8 mouse cellular contexts compared by ENCODE assay signal in genomic region chr11:121548996-121549842, GRCm38 (mm10). TPM values are rescaled to one million over a fixed set of nuclear protein-coding genes. Genes with fewer than 3 reads are reported as not detected.
DNase-seq lines count a peak whose midpoint lies in the region; ATAC-seq and TF ChIP-seq lines count a peak whose summit lies in the region.

No protein-coding gene starts in this region.

- no peaks in the 10 kb centered on the region for H3K27me3 ChIP-seq in lung, embryonic 15.5 days
- no peaks in the 10 kb centered on the region for H3K27me3 ChIP-seq in intestine, postnatal 0 days (replicated peaks; ENCODE audit: control insufficient read depth, insufficient read depth, low read length)
- no peaks in the 10 kb centered on the region for H3K27me3 ChIP-seq in liver, embryonic 13.5 days

- no peak overlapping the region for H3K4me3 ChIP-seq in lung, embryonic 15.5 days
- H3K4me3 ChIP-seq in intestine, postnatal 0 days (ENCODE audit: low read depth, low read length) = no peak overlapping the region
- no peak overlapping the region for H3K4me3 ChIP-seq in liver, embryonic 13.5 days (replicated peaks)
- H3K4me3 ChIP-seq in lung, adult 2 months (replicated peaks; ENCODE audit: extremely low read depth, low read depth, low read length) = no peak overlapping the region

- TF ChIP-seq POLR2A in lung, adult 2 months (IDR thresholded peaks at IDR 0.05; ENCODE audit: borderline replicate concordance, extremely low read depth, low read depth, low read length) = no peak

- peak overlapping the region; percentile 72 for H3K27ac ChIP-seq in lung, embryonic 15.5 days
- H3K27ac ChIP-seq in intestine, postnatal 0 days (ENCODE audit: low read depth, low read length) = peak overlapping the region; percentile 71
- H3K27ac ChIP-seq in liver, embryonic 13.5 days = peak overlapping the region; percentile 97

- H3K9ac ChIP-seq in lung, embryonic 15.5 days = no peak overlapping the region
- no peak overlapping the region for H3K9ac ChIP-seq in intestine, postnatal 0 days (ENCODE audit: low read depth, low read length)
- peak overlapping the region; percentile 55 for H3K9ac ChIP-seq in liver, embryonic 13.5 days

- no peak for ATAC-seq in lung, embryonic 15.5 days (ENCODE audit: borderline replicate concordance, extremely low read depth, low FRiP score, low TSS enrichment)
- peak; percentile 63 for ATAC-seq in erythroblast, adult 5-6 weeks (replicated peaks; ENCODE audit: low FRiP score, poor library complexity, severe bottlenecking)
- no peak for ATAC-seq in intestine, postnatal 0 days
- ATAC-seq in liver, embryonic 13.5 days (ENCODE audit: low read depth) = peak; percentile 47

- 57% methylated on average over 12 of the region's 12 CpGs for WGBS in lung, embryonic 15.5 days
- 54% methylated on average over 12 of the region's 12 CpGs for WGBS in intestine, postnatal 0 days
- 37% methylated on average over 12 of the region's 12 CpGs for WGBS in liver, embryonic 13.5 days (ENCODE audit: insufficient replicate concordance)
- WGBS in lung, adult 2 months = 73% methylated on average over 12 of the region's 12 CpGs

- no peaks in the 10 kb centered on the region for H3K9me3 ChIP-seq in lung, embryonic 15.5 days
- no peaks in the 10 kb centered on the region for H3K9me3 ChIP-seq in intestine, postnatal 0 days (ENCODE audit: control insufficient read depth)
- H3K9me3 ChIP-seq in liver, embryonic 13.5 days (replicated peaks) = no peaks in the 10 kb centered on the region

- no peak for DNase-seq in lung, postnatal 14 days
- DNase-seq in liver, embryonic 13.5 days = peak; percentile 46
- peak; percentile 47 to 64 for DNase-seq in spleen, postnatal 36 days (ENCODE audit: low spot score in 2 of 2)
- no peak for DNase-seq in lung, adult 2 months
- DNase-seq in cerebellum, postnatal 36 days = no peak

- H3K36me3 ChIP-seq in lung, embryonic 15.5 days = no peaks in the 10 kb centered on the region
- no peaks in the 10 kb centered on the region for H3K36me3 ChIP-seq in intestine, postnatal 0 days (ENCODE audit: control insufficient read depth, insufficient read depth)
- 0 out of 2 replicates have a peak, but pooled peaks cover 4% of the 10 kb centered on the region for H3K36me3 ChIP-seq in liver, embryonic 13.5 days

- no peak for TF ChIP-seq CTCF in intestine, postnatal 0 days (IDR thresholded peaks at IDR 0.05; ENCODE audit: low read depth)
- TF ChIP-seq CTCF in lung, adult 2 months (IDR thresholded peaks at IDR 0.05; ENCODE audit: insufficient read depth, low read length) = no peak

- peaks cover 29% of the 10 kb centered on the region for H3K4me1 ChIP-seq in lung, embryonic 15.5 days
- H3K4me1 ChIP-seq in intestine, postnatal 0 days (replicated peaks; ENCODE audit: control insufficient read depth, insufficient read depth, low read length) = peaks cover 28% of the 10 kb centered on the region; the same call in 1 of the 2 replicates
- H3K4me1 ChIP-seq in liver, embryonic 13.5 days (replicated peaks) = peaks cover 94% of the 10 kb centered on the region
- H3K4me1 ChIP-seq in lung, adult 2 months (ENCODE audit: control insufficient read depth, insufficient read depth, low read length) = peaks cover 4% of the 10 kb centered on the region; the same call in 1 of the 2 replicates

- no peak overlapping the region for H3K4me2 ChIP-seq in lung, embryonic 15.5 days
- peak overlapping the region; percentile 10; the same call in 1 of the 2 replicates for H3K4me2 ChIP-seq in intestine, postnatal 0 days (replicated peaks; ENCODE audit: low read depth)
- H3K4me2 ChIP-seq in liver, embryonic 13.5 days = peak overlapping the region; percentile 52

RNA-seq across cellular contexts. Expression of gene Zfp750, which starts 30.1 kb away (rescaled TPM):
- polyA plus RNA-seq in lung, embryonic 15.5 days (2015; fragmentation: Nextera tagmentation; extraction: Ambion mirVana) = 0.49 and 0.61 TPM in 2 replicates
- not detected in 2 replicates for total RNA-seq in erythroblast, adult 5-6 weeks (2015; ENCODE audit: low replicate concordance)
- total RNA-seq in erythroblast, adult 5-6 weeks (2017; ENCODE audit: low replicate concordance) = 0.17 and 1.3 TPM in 2 replicates
- polyA plus RNA-seq in intestine, postnatal 0 days (2015; fragmentation: Nextera tagmentation; extraction: Ambion mirVana) = 0.24 and 0.26 TPM in 2 replicates
- polyA plus RNA-seq in liver, embryonic 13.5 days (2015; fragmentation: Nextera tagmentation; extraction: Ambion mirVana) = 0.22 and 0.30 TPM in 2 replicates
- 1.3 and 5.6 TPM in 2 replicates for polyA plus RNA-seq in lung, adult 2 months (2012; rRNA removed)

Comparison
In these comparisons a context has a peak if more than half of its experiments do, and no peak if none do; other contexts are left out.
1. ATAC-seq: peak in erythroblast, adult 5-6 weeks (single experiment) and liver, embryonic 13.5 days (single experiment); none in lung, embryonic 15.5 days (single experiment) and intestine, postnatal 0 days (single experiment).
2. DNase-seq: peak in liver, embryonic 13.5 days (single experiment) and spleen, postnatal 36 days (2 of 2); none in lung, postnatal 14 days (single experiment), lung, adult 2 months (single experiment) and cerebellum, postnatal 36 days (0 of 2).
3. Peak in every context shown above with its lines, with median percentiles within 50 percentile points of each other: H3K27ac ChIP-seq.